Mouse (Mus musculus): ENCODE data around the gene Trpv4. TPM values are rescaled to one million over a fixed set of nuclear protein-coding genes. Genes with fewer than 3 reads are reported as not detected.
A peak's percentile ranks its signal among the peaks of the same experiment; 100 is the strongest.

Gene Trpv4
- total RNA-seq, 2 experiments from 2014 or later: 1.3 to 2.6 TPM

GRCm38 (mm10) chr5:114590043-114590913 is 67.9 kb downstream of the Trpv4 start:
- DNase-seq (ENCODE audit: low spot score in 2 of 2): no peak

GRCm38 (mm10) chr5:114589454-114589853 is 68.8 kb downstream of the Trpv4 start:
- DNase-seq (ENCODE audit: low spot score in 2 of 2): no peak

- no peak for DNase-seq (ENCODE audit: low spot score in 2 of 2)
Measured at GRCm38 (mm10) chr5:114589026-114589425, 69.2 kb downstream of the Trpv4 start.

GRCm38 (mm10) chr5:114588416-114588815 is 69.8 kb downstream of the Trpv4 start:
- no peak for DNase-seq (ENCODE audit: low spot score in 2 of 2)

- DNase-seq (ENCODE audit: low spot score in 2 of 2): no peak
Measured at GRCm38 (mm10) chr5:114587908-114588307, 70.3 kb downstream of the Trpv4 start.

- no peak for DNase-seq (ENCODE audit: low spot score in 2 of 2)
Measured at GRCm38 (mm10) chr5:114585682-114586081, 72.5 kb downstream of the Trpv4 start.

- DNase-seq (ENCODE audit: low spot score in 2 of 2): peak in 1 of 2 experiments; percentile 36
Measured at GRCm38 (mm10) chr5:114584293-114585104, 73.7 kb downstream of the Trpv4 start.

GRCm38 (mm10) chr5:114583490-114584175 is 74.6 kb downstream of the Trpv4 start:
- no peak for DNase-seq (ENCODE audit: low spot score in 2 of 2)

GRCm38 (mm10) chr5:114583046-114583445 is 75.2 kb downstream of the Trpv4 start:
- no peak for DNase-seq (ENCODE audit: low spot score in 2 of 2)

GRCm38 (mm10) chr5:114581486-114581885 is 76.7 kb downstream of the Trpv4 start:
- DNase-seq (ENCODE audit: low spot score in 2 of 2): no peak

GRCm38 (mm10) chr5:114579714-114580357 is 78.4 kb downstream of the Trpv4 start:
- peak; percentile 44 to 82 for DNase-seq (ENCODE audit: low spot score in 2 of 2)

GRCm38 (mm10) chr5:114578361-114578760 is 79.9 kb downstream of the Trpv4 start:
- DNase-seq (ENCODE audit: low spot score in 2 of 2): peak; percentile 38 to 66

GRCm38 (mm10) chr5:114575986-114576605 is 82.1 kb downstream of the Trpv4 start:
- DNase-seq (ENCODE audit: low spot score in 2 of 2): peak; percentile 55 to 79

- DNase-seq (ENCODE audit: low spot score in 2 of 2): no peak
Measured at GRCm38 (mm10) chr5:114575530-114575929, 82.7 kb downstream of the Trpv4 start.

- DNase-seq (ENCODE audit: low spot score in 2 of 2): no peak
Measured at GRCm38 (mm10) chr5:114575010-114575409, 83.2 kb downstream of the Trpv4 start.

- DNase-seq (ENCODE audit: low spot score in 2 of 2): no peak
Measured at GRCm38 (mm10) chr5:114573920-114574628, 84.1 kb downstream of the Trpv4 start.

- no peak for DNase-seq (ENCODE audit: low spot score in 2 of 2)
Measured at GRCm38 (mm10) chr5:114572997-114573396, 85.2 kb downstream of the Trpv4 start.
